Mouse (Mus musculus) erythroblast, embryonic 14.5 days (primary cell): ENCODE results near the gene Actr3.

Experiments used
- GATA1 ChIP-seq: IDR thresholded peaks from 2 replicates; pipeline ENCODE4 v1.6.1; 2012; ENCODE audit warnings: low read length, inconsistent platforms, mixed read lengths
- TAL1 ChIP-seq: IDR thresholded peaks from 3 replicates; pipeline ENCODE4 v1.6.1; 2012; ENCODE audit warnings: low read length, inconsistent platforms, mixed read lengths

DNA sequence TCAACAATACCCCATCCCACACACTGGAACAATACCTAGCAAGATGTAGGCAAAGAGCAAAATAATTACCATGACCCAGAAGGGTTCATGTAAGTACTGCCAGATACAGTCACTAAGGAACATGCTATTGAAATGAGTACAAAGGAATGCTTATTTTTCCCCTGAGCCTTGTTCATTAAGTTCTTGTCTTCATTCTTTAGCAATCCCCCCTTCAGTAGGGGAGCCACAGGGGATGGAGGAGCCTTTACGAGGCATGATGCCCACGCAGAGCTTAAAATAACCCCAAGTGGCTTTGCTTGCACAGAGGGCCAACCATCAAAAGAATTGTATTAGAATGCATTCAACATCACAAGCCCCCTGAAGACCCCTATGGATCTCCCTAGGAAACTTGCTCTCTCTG lies 19.6 kb upstream of the Actr3 start:
- TF ChIP-seq TAL1: no peak
- TF ChIP-seq GATA1: no peak
